Mouse (Mus musculus) kidney, postnatal 25 days (tissue): ENCODE measurements around the gene Gm14692.
"Not testable (repeated sequence)": the region's sequence is repeated elsewhere in the genome, so short reads cannot be mapped to it uniquely, and the experiment has no call there.

Experiments
- DNase-seq, 2 experiments: peaks; one replicate each; pipeline ENCODE4 v3.0.0; 2021; ENCODE audit warnings: mixed read lengths in 2 of 2

Gm14692 gene

DNA sequence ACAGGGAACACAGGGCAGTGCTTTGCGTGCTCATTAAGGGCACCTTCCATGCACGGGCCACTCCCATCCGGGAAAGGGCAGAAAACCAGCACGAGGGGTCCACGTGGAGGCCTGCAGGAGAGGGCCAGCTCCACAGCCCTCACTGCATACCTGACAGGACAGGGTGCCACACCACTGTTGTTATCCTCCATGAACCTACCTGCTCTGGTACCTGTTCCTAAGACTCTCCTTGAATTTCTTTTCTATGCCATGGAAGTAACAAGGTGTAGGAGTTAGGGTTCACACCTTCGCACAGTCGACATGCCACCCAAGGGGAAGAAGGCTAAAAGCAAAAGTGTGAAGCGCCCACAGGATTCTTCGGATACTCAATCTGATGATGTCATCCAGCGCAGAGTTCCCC is at the start of gene Gm14692:
Gm14692 (plus strand) TSS at position 301 of the 400 bp plus-strand sequence.
- DNase-seq: not testable (repeated sequence)

DNA sequence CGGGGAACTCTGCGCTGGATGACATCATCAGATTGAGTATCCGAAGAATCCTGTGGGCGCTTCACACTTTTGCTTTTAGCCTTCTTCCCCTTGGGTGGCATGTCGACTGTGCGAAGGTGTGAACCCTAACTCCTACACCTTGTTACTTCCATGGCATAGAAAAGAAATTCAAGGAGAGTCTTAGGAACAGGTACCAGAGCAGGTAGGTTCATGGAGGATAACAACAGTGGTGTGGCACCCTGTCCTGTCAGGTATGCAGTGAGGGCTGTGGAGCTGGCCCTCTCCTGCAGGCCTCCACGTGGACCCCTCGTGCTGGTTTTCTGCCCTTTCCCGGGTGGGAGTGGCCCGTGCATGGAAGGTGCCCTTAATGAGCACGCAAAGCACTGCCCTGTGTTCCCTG is 2.0 kb upstream of the Gm14692 start, which contains the start of gene Gm1140:
Gm1140 (minus strand) TSS at position 101 of the 400 bp plus-strand sequence.
- DNase-seq: not testable (repeated sequence)
